Mouse (Mus musculus) limb, embryonic 15.5 days (tissue): ENCODE results near the gene Gpc6. TPM values are rescaled to one million over a fixed set of nuclear protein-coding genes. Genes with fewer than 3 reads are reported as not detected.

ENCODE experiments used
- ATAC-seq: fragments of 200-750 bp; cut with Nextera tagmentation; 2 replicates; pipeline ENCODE4 v1.8.0; 2017; ENCODE audit warnings: low read depth, moderate TSS enrichment; ENCODE audit not compliant: insufficient number of reproducible peaks, low FRiP score, low TSS enrichment
- H3K27ac ChIP-seq: fragments of 300-500 bp; sonication (generic); 2 replicates; pipeline ENCODE4 v1.5.1; 2015; ENCODE audit warnings: moderate library complexity, mild to moderate bottlenecking, inconsistent platforms
- H3K27me3 ChIP-seq: fragments of 300-500 bp; sonication (generic); 2 replicates; pipeline ENCODE4 v1.6.1; 2015; ENCODE audit warnings: inconsistent platforms
- H3K36me3 ChIP-seq: fragments of 300-500 bp; sonication (generic); 2 replicates; pipeline ENCODE4 v1.6.1; 2015; ENCODE audit warnings: inconsistent platforms
- H3K4me1 ChIP-seq: fragments of 300-500 bp; sonication (generic); 2 replicates; pipeline ENCODE4 v1.6.1; 2015; ENCODE audit warnings: inconsistent platforms
- H3K4me2 ChIP-seq: fragments of 300-500 bp; sonication (generic); 2 replicates; pipeline ENCODE4 v1.6.1; 2015; ENCODE audit warnings: mild to moderate bottlenecking, inconsistent platforms
- H3K4me3 ChIP-seq: fragments of 300-500 bp; sonication (generic); 2 replicates; pipeline ENCODE4 v1.5.1; 2015; ENCODE audit warnings: mild to moderate bottlenecking, inconsistent platforms
- H3K9ac ChIP-seq: fragments of 300-500 bp; sonication (generic); 2 replicates; pipeline ENCODE4 v1.6.1; 2015; ENCODE audit warnings: inconsistent platforms
- H3K9me3 ChIP-seq: fragments of 300-500 bp; sonication (generic); 2 replicates; pipeline ENCODE4 v1.6.1; 2016; ENCODE audit warnings: inconsistent platforms
- WGBS: fragments of 180-500 bp; shearing (Covaris S2); methylation state at CpG from one replicate; pipeline ENCODE4 v1.1.7; 2015; 5-methylcytosine and 5-hydroxymethylcytosine counted together
- polyA plus RNA-seq: library from polyadenylated mRNA; unstranded; fragments of >200 nt; fragmentation: Nextera tagmentation; extraction: Ambion mirVana; gene quantifications from 2 replicates; pipeline ENCODE4 v1.2.1, GENCODE M21; 2015

Gpc6 gene
- polyA plus RNA-seq, 1 experiment from 2014 or later = 42.5 TPM

- H3K4me2 ChIP-seq = no peak overlapping the region
- no peak overlapping the region for H3K27ac ChIP-seq
- no peak for ATAC-seq
- no peaks in the 10 kb centered on the region for H3K36me3 ChIP-seq
- 63% methylated on average over 2 of the region's 2 CpGs for WGBS
- H3K4me3 ChIP-seq = no peak overlapping the region
- H3K27me3 ChIP-seq = no peaks in the 10 kb centered on the region
- H3K4me1 ChIP-seq = no peaks in the 10 kb centered on the region; the same call in 1 of the 2 replicates
- H3K9ac ChIP-seq = no peak overlapping the region
- H3K9me3 ChIP-seq = no peaks in the 10 kb centered on the region
Measured at GRCm38 (mm10) chr14:117514829-117515228, 589.7 kb downstream of the Gpc6 start.

- no peak overlapping the region for H3K4me3 ChIP-seq
- no peak overlapping the region for H3K4me2 ChIP-seq
- no peaks in the 10 kb centered on the region for H3K27me3 ChIP-seq
- 28% methylated on average over 8 of the region's 8 CpGs for WGBS
- no peak for ATAC-seq
- H3K36me3 ChIP-seq = no peaks in the 10 kb centered on the region
- no peak overlapping the region for H3K27ac ChIP-seq
- no peak overlapping the region for H3K9ac ChIP-seq
- no peaks in the 10 kb centered on the region for H3K9me3 ChIP-seq
- no peaks in the 10 kb centered on the region; the same call in 1 of the 2 replicates for H3K4me1 ChIP-seq
Measured at GRCm38 (mm10) chr14:117519574-117519973, 594.5 kb downstream of the Gpc6 start.

GRCm38 (mm10) chr14:117520706-117521105, 595.6 kb downstream of the Gpc6 start:
- whole genome bisulfite sequencing = 72% methylated on average over 2 of the region's 2 CpGs
- no peak overlapping the region for H3K4me2 ChIP-seq
- ATAC-seq = no peak

GRCm38 (mm10) chr14:117525133-117525532, 600.0 kb downstream of the Gpc6 start:
- Histone ChIP-seq H3K9ac (no peak overlapping the region), H3K4me1 (no peaks in the 10 kb centered on the region), H3K27me3 (no peaks in the 10 kb centered on the region), H3K4me2 (no peak overlapping the region), H3K27ac (no peak overlapping the region), H3K36me3 (no peaks in the 10 kb centered on the region), H3K9me3 (no peaks in the 10 kb centered on the region), H3K4me3 (no peak overlapping the region)
- ATAC-seq = no peak
- 76% methylated on average over 6 of the region's 6 CpGs for WGBS

More at GRCm38 (mm10) chr14:117520706-117521105, 595.6 kb downstream of the Gpc6 start:
- Histone ChIP-seq H3K4me3 (no peak overlapping the region), H3K27me3 (no peaks in the 10 kb centered on the region), H3K36me3 (no peaks in the 10 kb centered on the region), H3K27ac (no peak overlapping the region), H3K9me3 (no peaks in the 10 kb centered on the region), H3K9ac (no peak overlapping the region), H3K4me1 (no peaks in the 10 kb centered on the region; the same call in 1 of the 2 replicates)

- Histone ChIP-seq H3K27me3 (no peaks in the 10 kb centered on the region), H3K9me3 (no peaks in the 10 kb centered on the region), H3K4me3 (no peak overlapping the region), H3K27ac (no peak overlapping the region), H3K36me3 (no peaks in the 10 kb centered on the region), H3K4me2 (no peak overlapping the region), H3K4me1 (no peaks in the 10 kb centered on the region), H3K9ac (no peak overlapping the region)
- no peak for ATAC-seq
- 90% methylated on average over 7 of the region's 7 CpGs for WGBS
Measured at GRCm38 (mm10) chr14:117527053-117527452, 601.9 kb downstream of the Gpc6 start.

GRCm38 (mm10) chr14:117529439-117529838, 604.3 kb downstream of the Gpc6 start:
- Histone ChIP-seq H3K27ac (no peak overlapping the region), H3K36me3 (no peaks in the 10 kb centered on the region), H3K9ac (no peak overlapping the region), H3K27me3 (no peaks in the 10 kb centered on the region), H3K4me2 (no peak overlapping the region), H3K4me1 (no peaks in the 10 kb centered on the region), H3K9me3 (no peaks in the 10 kb centered on the region), H3K4me3 (no peak overlapping the region)
- no peak for ATAC-seq
- WGBS = 77% methylated on average over 3 of the region's 3 CpGs

GRCm38 (mm10) chr14:117552776-117553175, 627.7 kb downstream of the Gpc6 start:
- Histone ChIP-seq H3K4me2 (no peak overlapping the region), H3K9me3 (no peaks in the 10 kb centered on the region), H3K9ac (no peak overlapping the region), H3K4me1 (no peaks in the 10 kb centered on the region), H3K27ac (no peak overlapping the region), H3K27me3 (no peaks in the 10 kb centered on the region), H3K36me3 (no peaks in the 10 kb centered on the region), H3K4me3 (no peak overlapping the region)
- ATAC-seq = no peak

- ATAC-seq = no peak
- Histone ChIP-seq H3K9ac (no peak overlapping the region), H3K4me3 (no peak overlapping the region), H3K9me3 (no peaks in the 10 kb centered on the region), H3K4me1 (no peaks in the 10 kb centered on the region), H3K4me2 (no peak overlapping the region), H3K27ac (no peak overlapping the region), H3K27me3 (no peaks in the 10 kb centered on the region), H3K36me3 (no peaks in the 10 kb centered on the region)
- WGBS = 78% methylated on average over 7 of the region's 7 CpGs
Measured at GRCm38 (mm10) chr14:117556715-117557320, 631.7 kb downstream of the Gpc6 start.

- Histone ChIP-seq H3K9me3 (no peaks in the 10 kb centered on the region), H3K36me3 (no peaks in the 10 kb centered on the region), H3K27ac (no peak overlapping the region), H3K4me3 (no peak overlapping the region), H3K4me1 (no peaks in the 10 kb centered on the region), H3K4me2 (no peak overlapping the region), H3K9ac (no peak overlapping the region), H3K27me3 (no peaks in the 10 kb centered on the region)
- ATAC-seq = no peak
- 89% methylated on average over 4 of the region's 4 CpGs for WGBS
Measured at GRCm38 (mm10) chr14:117562146-117562545, 637.0 kb downstream of the Gpc6 start.

- 64% methylated on average over 4 of the region's 4 CpGs for WGBS
- Histone ChIP-seq H3K27me3 (no peaks in the 10 kb centered on the region), H3K4me2 (no peak overlapping the region), H3K27ac (no peak overlapping the region), H3K36me3 (no peaks in the 10 kb centered on the region), H3K4me1 (peaks cover 10% of the 10 kb centered on the region; the same call in 1 of the 2 replicates), H3K9ac (no peak overlapping the region), H3K9me3 (no peaks in the 10 kb centered on the region), H3K4me3 (no peak overlapping the region)
- ATAC-seq = no peak
Measured at GRCm38 (mm10) chr14:117569278-117569677, 644.2 kb downstream of the Gpc6 start.

GRCm38 (mm10) chr14:117572213-117572612, 647.1 kb downstream of the Gpc6 start:
- H3K4me2 ChIP-seq = no peak overlapping the region
- no peak overlapping the region for H3K27ac ChIP-seq
- no peak for ATAC-seq
- peaks cover 10% of the 10 kb centered on the region; the same call in 1 of the 2 replicates for H3K4me1 ChIP-seq
- no peak overlapping the region for H3K9ac ChIP-seq
- H3K4me3 ChIP-seq = no peak overlapping the region
- H3K27me3 ChIP-seq = no peaks in the 10 kb centered on the region
- WGBS = 31% methylated on average over 8 of the region's 8 CpGs
- H3K9me3 ChIP-seq = no peaks in the 10 kb centered on the region
- no peaks in the 10 kb centered on the region for H3K36me3 ChIP-seq

- Histone ChIP-seq H3K4me1 (peaks cover 10% of the 10 kb centered on the region; the same call in 1 of the 2 replicates), H3K9ac (no peak overlapping the region), H3K4me2 (no peak overlapping the region), H3K4me3 (no peak overlapping the region), H3K27me3 (no peaks in the 10 kb centered on the region), H3K27ac (no peak overlapping the region), H3K9me3 (no peaks in the 10 kb centered on the region), H3K36me3 (no peaks in the 10 kb centered on the region)
- 55% methylated on average over 6 of the region's 6 CpGs for WGBS
- 0 out of 2 replicates have a peak, but pooled peaks have one; percentile 48 for ATAC-seq
Measured at GRCm38 (mm10) chr14:117574216-117574615, 649.1 kb downstream of the Gpc6 start.

GRCm38 (mm10) chr14:117581740-117582139, 656.6 kb downstream of the Gpc6 start:
- 89% methylated on average over 6 of the region's 6 CpGs for WGBS
- Histone ChIP-seq H3K9me3 (no peaks in the 10 kb centered on the region), H3K27me3 (no peaks in the 10 kb centered on the region), H3K27ac (no peak overlapping the region), H3K4me2 (no peak overlapping the region), H3K9ac (no peak overlapping the region), H3K4me1 (no peaks in the 10 kb centered on the region), H3K36me3 (no peaks in the 10 kb centered on the region), H3K4me3 (no peak overlapping the region)
- no peak for ATAC-seq
